Mouse (Mus musculus): ENCODE measurements around the gene Upk2.
"Not testable (repeated sequence)": the region's sequence is repeated elsewhere in the genome, so short reads cannot be mapped to it uniquely, and the experiment has no call there.

The Upk2 gene

DNA sequence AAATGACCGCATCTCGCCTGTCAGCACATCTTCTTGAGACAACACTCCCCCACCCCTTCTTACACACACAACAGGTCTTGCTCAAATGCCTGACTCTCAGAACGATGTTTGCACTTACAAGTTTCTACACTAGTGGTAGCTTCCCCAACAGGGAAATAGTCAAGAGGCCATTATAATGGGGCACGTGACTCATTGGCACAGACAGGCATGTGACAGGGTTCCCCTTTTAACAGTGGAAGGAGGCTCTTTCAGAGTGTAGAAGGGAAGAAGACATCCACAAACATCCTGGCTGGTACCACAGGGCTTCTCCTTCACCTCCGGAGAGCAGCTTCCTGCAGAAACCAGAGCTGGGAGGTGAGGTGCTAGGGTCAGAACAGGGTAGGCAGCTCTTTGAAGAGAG, 7.2 kb upstream of the Upk2 start:
- DNase-seq (ENCODE audit: low spot score), result no peak

DNA sequence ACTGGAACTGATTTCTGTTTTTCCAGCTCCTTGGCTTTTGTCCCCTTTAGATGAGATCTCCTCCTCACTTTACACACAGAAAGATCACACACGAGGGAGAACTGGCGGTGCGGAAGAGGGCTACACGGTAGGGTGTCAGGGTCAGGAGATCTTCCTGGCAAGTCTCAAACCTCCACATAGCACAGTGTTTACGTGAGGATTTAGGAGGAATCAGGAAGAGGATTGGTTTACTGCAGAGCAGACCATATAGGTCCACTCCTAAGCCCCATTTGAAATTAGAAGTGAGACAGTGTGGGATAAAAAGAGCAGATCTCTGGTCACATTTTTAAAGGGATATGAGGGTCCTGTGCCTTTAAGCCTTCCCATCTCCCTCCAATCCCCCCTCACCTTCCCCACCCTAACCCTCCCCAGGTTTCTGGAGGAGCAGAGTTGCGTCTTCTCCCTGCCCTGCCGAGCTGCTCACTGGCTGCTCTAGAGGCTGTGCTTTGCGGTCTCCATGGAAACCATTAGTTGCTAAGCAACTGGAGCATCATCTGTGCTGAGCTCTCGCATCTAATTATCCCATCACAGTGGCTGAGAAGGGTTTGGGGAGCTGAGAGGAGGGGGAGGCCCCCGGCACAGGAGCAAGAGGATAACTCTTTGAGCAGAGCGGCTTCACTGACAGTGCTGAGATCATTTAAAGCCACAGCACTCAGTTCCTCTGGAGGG, 2.4 kb upstream of the Upk2 start:
- no peak for DNase-seq (ENCODE audit: low spot score)

DNA sequence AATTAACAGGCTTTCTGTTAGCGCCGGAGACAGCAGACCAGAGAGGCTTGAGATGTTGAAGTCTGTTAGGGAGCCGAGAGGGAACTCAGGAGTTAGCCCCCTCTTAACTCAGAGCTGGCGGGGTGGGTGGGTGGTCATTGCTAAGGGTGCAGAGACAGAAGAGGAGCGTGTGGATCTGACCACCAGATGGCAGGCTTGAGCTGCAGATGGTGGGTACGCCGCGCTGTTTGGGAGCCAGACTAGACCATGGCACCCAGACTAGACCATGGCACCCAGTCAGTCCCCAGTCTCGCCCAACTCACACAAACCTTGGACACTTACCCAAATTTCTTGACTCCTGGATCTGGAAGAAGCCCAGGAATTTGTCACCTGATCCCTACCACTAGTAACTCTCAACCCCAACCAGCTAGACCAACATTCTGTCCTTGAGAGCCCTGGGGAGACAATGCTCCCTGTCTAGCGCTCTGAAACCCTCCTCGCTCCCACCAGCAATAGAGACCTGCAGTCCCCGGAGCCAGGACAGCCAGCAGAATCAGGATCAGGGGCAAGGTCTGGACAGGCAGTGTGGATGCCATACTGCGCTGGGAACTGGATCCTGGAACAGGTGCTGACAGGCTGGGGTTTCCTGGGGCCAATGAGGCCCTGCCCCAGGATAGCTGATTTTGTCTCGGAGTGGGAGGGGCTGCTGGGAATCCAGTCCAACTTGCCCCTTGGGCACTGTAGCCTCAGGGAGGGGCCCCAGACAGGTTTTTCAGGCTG, 465 bp downstream of the Upk2 start:
- peak; percentile 63 for DNase-seq (ENCODE audit: low spot score)

DNA sequence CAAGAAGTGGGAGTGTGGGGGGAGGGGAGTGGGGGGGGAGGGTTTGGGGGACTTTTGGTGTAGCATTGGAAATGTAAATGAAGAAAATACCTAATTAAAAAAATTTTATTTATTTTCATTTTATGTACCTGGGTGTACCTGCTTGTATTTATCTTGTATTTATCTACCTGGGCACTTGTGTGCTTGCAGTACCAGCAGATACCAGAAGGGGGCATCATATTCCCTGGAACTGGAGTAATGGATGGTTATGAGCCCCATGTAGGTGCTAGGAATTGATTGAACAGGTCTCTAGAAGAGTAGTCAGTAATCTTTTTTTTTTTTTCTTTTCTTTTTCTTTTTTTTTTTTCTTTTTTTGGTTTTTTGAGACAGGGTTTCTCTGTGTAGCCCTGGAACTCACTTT, 4.4 kb downstream of the Upk2 start:
- no peak for DNase-seq (ENCODE audit: low spot score)

DNA sequence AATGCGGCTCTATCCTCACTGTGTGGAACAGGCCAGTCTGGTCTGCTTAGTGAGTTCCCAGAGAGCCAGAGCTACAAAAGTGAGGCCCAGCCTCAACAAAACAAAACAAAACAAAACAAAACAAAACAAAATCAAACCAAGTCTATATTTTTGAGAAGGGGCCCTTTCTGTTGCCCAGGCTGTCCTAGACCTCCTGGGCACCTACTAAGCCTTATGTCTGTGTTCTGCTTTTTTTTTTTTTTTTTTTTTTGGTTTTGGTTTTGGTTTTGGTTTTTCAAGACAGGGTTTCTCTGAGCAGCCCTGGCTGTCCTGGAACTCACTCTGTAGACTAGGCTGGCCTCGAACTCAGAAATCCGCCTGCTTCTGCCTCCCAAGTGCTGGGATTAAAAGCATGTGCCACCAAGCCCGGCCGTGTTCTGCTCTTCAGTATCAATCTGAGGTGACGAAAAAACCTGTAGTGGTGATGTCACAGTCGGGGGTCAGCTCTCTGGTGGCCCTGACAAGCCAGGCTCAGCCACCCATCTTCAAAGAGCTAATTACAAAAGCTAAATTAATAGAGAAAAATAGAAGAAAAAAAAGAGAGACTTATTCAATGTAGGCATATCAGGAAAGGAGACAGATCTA, 10.3 kb downstream of the Upk2 start:
- DNase-seq (ENCODE audit: low spot score), result not testable (repeated sequence)

DNA sequence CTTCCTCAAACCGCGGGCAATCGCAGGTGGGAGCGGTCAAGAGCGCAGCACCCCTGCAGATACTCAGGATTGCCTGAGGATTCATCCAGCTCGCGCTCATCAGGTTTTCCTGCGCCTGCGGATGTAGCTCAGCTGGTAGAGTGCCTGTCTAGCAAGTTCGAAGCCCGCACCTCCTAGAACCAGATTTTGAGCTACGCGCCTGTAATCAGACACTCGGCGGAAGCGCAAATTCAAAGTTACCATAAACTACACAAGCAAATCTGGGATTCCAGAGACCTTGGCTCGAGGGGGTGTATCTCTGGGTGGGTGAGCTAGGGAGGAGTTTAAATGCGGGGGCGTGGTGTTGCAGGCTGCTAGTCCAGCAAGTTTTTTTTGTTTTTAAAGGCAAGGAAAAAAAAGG, 13.8 kb downstream of the Upk2 start, which contains the start of gene Foxr1:
Gene Foxr1 (minus strand): TSS at position 176 of the 400 bp plus-strand sequence.
- no peak for DNase-seq (ENCODE audit: low spot score)

DNA sequence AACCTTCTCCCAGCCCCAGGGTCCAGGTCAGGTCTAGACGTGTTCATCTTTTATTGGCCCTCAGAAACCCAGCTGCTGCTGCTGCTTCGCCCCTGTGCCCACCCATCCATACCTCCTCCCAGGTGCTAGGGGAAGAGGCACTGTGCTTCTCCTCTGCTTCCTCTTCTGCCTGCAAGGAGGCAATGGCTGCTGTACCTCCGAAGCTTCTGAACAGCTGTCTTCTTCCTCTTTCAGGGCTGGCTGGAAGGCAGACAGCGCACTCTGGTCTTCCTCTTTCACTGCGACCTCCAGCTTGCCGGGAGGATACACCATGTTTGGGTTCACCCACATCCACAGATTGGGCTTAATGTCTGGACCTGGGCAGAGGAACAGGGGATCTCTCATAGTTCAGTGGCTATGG, 19.0 kb downstream of the Upk2 start:
- DNase-seq (ENCODE audit: low spot score), result no peak

DNA sequence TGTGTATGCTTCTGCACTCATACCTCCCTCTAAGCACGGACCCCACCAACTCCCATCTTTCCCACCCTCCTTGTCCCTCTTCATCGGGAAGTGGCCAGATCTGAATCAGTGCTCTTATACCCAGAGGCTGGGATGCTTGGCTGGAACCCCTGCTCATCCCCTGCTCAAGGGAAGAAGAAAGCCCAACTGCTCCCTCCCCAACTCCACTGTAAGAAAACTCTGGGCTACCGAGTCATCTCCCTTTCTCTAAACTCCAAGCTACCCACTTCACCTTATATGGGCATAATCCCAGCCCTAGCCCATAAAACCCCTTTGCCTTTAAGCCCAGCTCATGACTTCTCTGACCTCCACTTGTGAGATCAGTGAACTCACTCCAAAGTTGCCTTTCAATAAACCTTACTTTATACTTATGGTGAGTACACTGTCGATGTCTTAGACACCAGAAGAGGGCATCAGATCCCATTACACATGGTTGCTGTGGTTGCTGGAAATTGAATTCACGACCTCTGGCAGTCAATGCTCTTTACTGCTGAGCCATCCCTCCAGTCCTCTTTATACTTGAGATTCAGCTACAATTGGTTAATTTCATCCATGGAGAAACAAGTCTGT, 22.1 kb downstream of the Upk2 start:
- no peak for DNase-seq (ENCODE audit: low spot score)

DNA sequence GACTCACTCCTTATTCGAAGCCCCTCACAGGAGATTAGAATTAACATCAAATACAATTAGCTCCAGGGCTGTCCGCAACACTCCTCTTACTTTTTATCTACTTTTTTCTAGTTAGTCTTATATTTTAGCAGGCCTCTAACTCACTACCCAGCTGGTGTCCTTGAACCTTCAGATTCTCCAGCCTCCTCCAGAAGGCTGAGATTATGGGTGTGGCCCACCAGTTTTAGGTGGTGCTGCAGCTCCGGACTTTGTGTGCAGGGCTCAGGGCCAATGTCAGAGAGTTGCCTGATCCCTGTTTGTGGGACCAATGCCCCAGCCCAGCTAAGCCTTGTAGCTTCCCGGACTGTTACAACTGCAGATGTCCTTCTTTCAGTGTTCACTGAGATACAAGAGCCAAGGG, 31.2 kb downstream of the Upk2 start:
- DNase-seq (ENCODE audit: low spot score), result no peak

DNA sequence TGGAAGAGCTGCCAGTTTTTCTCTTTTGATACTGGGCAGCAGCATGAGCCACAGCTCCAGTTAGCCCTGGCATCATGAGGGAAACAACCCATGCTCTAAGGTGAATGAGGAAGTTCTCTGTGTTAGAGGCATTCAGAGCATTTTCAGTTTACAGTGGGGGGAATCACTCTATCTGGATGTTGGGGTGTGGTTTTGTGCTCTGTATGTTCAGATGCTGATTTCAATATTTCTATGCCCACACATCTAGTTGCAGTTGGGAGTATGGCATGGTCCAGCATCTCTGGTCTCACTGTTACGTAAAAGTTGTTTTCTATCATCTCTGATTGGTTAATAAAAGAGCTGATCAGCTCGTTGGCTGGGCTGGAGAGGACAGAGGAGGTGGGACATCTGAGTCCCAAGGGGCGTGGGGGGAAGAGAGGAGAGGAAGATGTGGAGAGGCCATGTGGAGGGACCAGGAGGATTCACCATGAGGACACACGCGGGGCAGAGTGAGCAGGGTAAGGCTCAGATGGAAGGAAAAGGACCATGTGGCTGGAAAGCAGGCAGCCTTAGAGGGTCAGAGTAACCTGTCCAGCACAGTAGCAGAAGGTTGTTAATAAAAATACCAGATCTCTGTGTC, 34.4 kb downstream of the Upk2 start:
- no peak for DNase-seq (ENCODE audit: low spot score)

DNA sequence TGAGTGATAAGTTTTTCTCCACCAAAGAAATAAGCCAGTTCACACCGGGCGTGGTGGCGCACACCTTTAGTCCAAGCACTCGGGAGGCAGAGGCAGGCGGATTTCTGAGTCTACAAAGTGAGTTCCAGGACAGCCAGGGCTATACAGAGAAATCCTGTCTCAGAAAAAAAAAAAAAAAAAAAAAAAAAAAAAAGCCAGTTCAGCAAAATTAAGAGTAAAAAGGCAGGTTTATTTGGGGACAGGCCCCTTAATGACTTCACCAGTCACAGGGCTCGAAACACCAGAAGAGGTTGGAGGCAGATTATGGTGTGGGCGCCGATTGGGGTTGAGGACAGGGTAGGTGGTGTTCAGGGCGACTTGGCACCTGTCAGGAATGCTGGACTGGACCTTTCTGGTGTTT, 35.0 kb downstream of the Upk2 start:
- not testable (repeated sequence) for DNase-seq (ENCODE audit: low spot score)

DNA sequence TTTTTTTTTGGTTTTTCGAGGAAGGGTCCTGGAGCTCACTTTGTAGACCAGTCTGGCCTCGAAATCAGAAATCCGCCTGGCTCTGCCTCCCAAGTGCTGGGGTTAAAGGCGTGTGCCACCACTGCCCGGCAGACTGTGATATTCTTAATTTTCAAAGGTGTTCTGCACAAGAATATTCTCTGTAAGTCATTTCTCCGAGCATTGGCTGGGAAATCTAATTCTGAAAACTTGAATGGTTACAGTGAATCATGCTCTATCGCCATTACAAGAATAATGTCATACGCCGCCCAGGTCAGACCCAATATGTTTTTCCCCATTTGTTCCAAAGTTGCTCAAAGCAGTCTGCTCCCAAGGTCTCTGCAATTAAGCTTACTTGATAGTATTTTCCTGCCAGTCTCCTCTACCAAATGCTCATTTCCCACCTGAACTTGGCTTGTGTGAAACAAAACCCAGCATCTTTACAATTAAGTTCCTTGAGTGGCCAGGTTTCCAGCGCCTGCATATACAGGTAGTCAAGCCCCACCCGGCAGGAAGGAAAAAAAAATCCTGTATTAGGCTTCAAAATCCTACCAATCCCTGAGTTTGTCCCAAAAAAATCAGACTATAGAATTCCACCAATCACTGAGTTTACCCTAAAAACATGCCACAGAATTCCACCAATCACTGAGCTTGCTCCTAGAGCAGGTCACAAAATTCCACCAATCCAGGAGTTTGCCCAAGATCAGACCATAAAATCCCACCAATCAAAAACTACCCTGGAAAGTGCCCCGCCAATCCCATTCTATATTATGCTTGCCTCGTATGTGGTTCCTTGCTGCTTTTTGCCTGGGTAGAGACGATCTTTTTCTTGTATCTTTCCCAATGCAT, 36.0 kb downstream of the Upk2 start, which contains the start of gene Ccdc84:
Gene Ccdc84 (minus strand): TSS at position 51 of the 867 bp plus-strand sequence.
- no peak for DNase-seq (ENCODE audit: low spot score)

DNA sequence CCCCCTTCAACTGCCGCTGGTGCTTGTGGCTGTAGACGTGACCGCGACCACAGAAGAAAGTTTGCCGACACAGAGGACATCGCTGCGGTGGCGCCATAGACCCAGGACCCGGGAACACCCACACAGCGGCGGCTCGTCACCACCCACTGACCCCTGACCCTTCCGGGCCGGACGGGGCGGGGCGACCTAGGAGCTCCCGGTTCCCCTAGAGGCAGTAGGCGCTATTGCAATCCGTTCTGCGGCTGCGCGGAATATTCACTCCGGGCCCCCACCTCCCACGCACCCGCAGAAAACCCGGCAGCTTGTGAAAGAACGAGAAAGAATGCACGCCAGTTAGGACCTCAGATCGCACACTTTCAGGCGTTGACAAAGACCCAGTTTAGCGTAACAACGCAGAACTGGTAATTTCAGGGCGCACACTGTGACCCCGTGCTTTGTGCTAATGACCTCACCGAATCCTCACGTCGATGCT, 36.8 kb downstream of the Upk2 start:
- peak; percentile 92 for DNase-seq (ENCODE audit: low spot score)

DNA sequence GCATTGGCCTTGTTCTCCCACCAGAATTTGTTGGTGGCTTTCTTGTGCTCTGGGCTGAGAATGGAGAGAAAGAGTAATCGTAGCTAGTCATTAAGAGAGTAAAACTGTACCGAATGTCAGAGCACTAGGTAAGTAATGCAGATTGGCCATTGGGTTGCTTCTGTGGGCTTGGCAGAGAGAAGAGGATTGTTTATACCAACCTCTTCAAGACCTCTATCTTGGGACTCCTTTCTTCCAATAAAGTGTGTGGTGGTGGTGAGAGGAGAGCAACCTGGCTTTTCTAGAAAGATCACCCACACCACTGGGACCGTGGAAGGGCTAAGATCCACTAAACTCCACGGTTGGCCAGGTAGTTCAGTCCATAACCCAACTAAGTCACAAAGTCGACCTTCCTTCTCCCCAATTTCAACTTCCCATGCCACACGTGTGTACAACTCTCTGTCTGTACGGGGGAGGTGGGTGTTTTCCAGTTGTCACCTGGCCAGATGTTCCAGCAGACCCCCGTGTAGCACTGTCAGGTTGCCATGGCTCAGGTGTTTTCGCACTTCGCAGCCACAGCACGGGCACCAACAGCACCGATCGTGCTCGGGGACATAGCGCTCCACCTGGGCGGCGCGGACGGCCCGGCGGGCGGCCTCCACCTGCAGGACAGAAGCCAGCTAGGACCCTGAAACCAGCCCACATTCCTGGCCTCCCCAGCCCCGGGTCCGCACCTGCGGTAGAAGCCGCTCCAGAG, 37.5 kb downstream of the Upk2 start:
- DNase-seq (ENCODE audit: low spot score), result no peak

DNA sequence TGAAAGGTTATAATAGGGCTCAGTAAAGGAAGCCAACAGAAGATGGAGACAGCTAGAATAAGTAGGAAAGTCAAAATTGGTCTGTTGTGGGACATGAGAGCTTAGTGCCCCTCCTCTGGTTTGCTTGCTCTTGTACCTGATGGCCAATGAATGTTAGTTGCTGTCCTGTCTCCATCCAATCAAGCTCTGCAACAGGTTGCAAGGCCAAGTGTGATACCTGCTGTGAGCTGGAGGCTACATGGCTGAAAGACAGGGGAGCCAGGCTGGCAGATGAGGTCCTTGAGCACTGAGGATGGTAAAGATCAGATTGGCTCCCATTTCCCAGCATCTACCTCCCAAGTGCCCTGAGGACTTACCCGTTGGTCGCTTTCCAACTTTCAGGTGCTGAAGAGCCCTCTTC, 42.0 kb downstream of the Upk2 start:
- no peak for DNase-seq (ENCODE audit: low spot score)

DNA sequence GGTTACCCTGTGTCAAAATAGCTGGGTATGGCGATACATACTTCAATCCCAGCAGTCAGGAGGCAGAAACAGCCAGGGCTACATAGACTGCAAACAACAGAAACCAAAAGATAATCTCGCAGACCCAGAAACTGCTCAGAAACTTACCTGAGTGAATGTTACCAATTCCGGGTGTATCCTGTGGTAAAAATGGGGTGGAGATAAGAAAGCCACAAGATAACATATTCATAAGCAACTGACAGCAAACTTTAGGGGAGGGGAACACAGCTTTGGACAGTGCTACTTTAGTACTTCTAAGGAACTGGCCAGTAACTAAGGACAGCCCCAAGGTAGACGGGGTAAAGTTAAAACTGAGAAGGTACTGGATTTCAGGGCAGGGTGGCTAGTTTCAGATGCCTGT, 42.5 kb downstream of the Upk2 start:
- no peak for DNase-seq (ENCODE audit: low spot score)

DNA sequence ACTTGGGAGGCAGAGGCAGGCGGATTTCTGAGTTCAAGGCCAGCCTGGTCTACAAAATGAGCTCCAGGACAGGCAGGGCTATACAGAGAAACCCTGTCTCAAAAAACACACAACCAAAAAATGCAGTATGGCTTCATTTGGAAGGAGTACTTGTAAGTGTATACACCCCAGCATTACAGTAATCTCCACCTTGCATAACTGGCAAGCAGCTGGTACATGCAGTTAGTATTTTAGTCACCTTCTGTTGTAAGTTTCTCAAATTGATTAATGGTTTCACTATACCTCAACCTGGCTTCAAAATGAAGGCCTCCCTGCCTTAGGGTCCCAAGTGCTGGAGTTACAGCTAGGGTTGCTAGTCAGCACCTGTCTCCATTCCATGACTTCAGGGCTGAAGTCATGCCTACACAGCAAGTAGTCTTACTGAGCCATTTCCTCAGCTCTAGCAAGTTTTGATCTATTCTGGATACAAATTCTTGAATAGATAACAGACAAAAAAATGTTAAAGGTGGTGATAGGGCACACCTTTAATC, 43.1 kb downstream of the Upk2 start:
- no peak for DNase-seq (ENCODE audit: low spot score)

DNA sequence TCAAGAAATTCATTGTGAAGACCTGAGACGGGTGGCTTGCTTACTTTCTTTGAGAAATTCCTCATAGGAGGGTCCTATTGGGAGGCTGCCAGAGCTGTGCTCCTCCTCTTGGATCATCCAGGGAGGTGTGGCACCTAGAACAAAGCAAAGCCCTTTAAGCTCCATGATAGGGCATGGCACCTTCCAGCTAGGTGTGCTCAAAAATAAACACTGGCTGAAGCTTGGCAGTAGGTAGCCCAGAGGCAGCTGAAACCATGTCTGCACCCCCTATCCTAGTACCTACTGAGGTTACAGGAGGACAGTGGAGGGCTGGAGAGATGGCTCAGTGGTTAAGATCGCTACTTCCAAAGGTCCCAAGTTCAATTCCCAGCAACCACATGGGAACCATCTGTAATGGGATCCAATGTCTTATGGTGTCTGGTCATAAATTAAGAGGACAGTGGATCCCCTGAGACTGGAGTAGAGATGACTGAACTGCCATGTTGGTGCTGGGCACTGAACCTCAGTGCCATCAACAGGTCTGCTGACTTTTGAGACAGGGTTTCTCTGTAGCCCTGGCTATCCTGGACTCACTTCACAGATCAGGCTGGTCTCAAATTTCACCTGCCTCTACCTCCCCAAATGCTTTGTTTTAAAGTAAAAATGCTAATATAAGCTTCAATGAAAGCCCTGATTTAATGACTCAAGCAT, 44.0 kb downstream of the Upk2 start:
- DNase-seq (ENCODE audit: low spot score), result no peak

DNA sequence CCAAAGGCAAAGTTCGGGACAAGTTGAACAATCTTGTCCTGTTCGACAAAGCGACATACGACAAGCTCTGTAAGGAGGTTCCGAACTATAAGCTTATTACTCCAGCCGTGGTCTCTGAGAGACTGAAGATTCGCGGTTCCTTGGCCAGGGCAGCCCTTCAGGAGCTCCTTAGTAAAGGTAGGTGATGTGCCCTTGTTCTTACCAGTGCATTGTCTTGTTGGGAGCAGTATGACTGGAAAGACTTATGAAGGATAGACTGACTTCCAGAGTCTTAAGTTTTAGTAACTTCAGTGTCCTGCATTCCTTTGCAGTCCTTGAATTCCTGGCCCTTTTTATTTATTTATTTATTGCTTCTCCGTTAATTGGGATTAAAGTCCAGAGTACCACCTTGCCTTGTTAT, 46.1 kb downstream of the Upk2 start:
- not testable (repeated sequence) for DNase-seq (ENCODE audit: low spot score)

DNA sequence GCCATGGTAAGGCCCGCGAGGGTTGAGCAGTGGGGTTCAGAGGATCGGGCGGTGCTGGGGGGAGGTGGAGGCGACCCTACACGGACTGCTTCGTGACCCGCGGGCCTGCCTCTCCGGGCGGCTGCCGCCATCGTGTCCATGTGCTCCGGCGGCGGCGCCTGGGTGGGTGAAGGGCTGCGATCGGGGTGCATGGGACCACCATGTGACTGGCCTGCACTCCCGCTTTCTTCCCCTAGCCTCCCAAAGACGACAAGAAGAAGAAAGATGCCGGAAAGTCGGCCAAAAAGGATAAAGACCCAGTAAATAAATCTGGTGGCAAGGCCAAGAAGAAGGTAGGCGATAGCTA, 47.1 kb downstream of the Upk2 start:
- no peak for DNase-seq (ENCODE audit: low spot score)
